Mouse (Mus musculus): ENCODE measurements at regions not wholly inside any gene's neighbourhood (a gene's known extent, or its start where the extent isn't known, plus 50 kb on each side); places are given as distances from the start of the nearest gene placed in this dataset.

DNA sequence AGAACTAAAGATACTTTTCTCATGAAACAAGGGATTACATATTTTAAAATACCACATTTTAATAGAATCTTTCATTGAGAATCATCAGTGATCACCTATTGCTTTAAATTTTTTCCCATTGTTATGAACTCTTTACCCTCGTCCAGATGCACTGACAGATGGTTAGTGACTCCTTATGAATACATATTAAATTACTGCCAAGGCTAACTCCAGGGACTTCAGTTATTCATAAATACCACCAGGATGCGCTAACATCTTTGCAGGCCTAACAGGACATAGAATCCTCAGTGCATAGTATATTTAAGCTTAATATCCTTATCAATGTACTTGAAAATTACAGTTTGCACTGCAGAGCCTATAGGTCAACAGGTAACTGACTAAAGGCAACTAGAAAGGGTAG lies 1362.5 kb upstream of the Tmeff2 start:
- peak; percentile 2 to 36 for DNase-seq

DNA sequence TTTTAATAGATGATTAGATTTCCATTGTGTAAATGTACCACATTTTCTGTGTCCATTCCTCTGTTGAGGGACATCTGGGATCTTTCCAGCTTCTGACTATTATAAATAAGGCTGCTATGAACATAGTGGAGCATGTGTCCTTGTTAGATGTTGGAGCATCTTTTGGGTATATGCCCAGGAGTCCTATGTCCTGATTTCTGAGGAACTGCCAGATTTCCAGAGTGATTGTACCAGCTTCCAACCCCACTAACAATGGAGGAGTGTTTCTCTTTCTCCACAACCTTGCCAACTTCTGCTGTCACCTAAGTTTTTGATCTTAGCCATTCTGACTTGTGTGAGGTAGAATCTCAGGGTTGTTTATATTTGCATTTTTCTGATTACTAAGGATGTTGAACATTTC lies 1328.3 kb upstream of the Tmeff2 start:
- peak in 1 of 2 experiments; percentile 18 for DNase-seq

DNA sequence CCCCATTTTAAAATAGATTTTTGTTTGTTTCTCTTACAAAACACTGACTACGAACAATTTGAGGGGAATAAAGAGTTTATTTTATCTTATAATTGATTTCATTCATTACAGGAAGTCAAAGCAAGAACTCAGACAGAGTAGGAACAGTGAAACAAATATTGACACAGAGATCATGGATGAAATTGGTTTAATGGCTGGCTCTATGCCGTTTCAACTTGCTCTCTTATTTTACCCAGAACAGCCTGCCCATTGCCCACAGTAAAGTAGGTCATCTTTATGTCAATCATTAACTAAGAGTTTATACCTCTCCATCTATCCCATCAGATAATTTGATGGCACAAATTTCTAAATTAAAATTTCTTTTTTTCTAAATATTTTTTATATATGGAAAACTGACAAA lies 1327.9 kb upstream of the Tmeff2 start:
- DNase-seq, result no peak

All from cerebellum, postnatal 14 days (tissue).